Mouse (Mus musculus) spleen, adult 2 months (tissue): ENCODE results near the gene Rnf227.

ENCODE experiments used
- CTCF ChIP-seq: fragments of 200-500 bp; IDR thresholded peaks from 2 replicates; pipeline ENCODE4 v1.5.1; 2011; ENCODE audit warnings: mild to moderate bottlenecking, inconsistent platforms; ENCODE audit not compliant: insufficient read depth, insufficient read length, insufficient replicate concordance; ENCODE audit errors: extremely low read depth
- POLR2A ChIP-seq: fragments of 200-500 bp; IDR thresholded peaks from 2 replicates; pipeline ENCODE4 v1.6.1; 2011; ENCODE audit warnings: low read depth, low read length, inconsistent platforms

- no peak for TF ChIP-seq CTCF
- TF ChIP-seq POLR2A: no peak
These were observed 7.5 kb upstream of the Rnf227 start for GRCm38 (mm10) chr11:69332713-69333253.
